Mouse (Mus musculus) gastrocnemius, postnatal 4 days (tissue): ENCODE results near the gene Rusc1. TPM values are rescaled to one million over a fixed set of nuclear protein-coding genes. Genes with fewer than 3 reads are reported as not detected.
A peak's percentile ranks its signal among the peaks of the same experiment; 100 is the strongest.

ENCODE experiments used
- DNase-seq, 2 experiments: peaks; one replicate each; pipeline ENCODE4 v3.0.0; 2021 to 2022; ENCODE audit warnings: low spot score in 2 of 2, mixed read lengths in 2 of 2
- long read RNA-seq, 2 experiments: library from polyadenylated mRNA; stranded (forward); transcript quantifications; one replicate each; pipeline ENCODE4 v2.0.0; 2021
- total RNA-seq, 2 experiments: library from RNA; stranded (reverse); gene quantifications; 2 replicates each; pipeline ENCODE4 v1.2.3; 2021

Gene Rusc1
- 10 to 100 TPM; 13.3 to 14.0 TPM for total RNA-seq
- long read RNA-seq, experiment 1, partial matches to known transcripts = 8 of 16 reads
- long read RNA-seq, experiment 1, other reads (novel, unspliced or antisense) = 2 of 16 reads
- long read RNA-seq, experiment 2, partial matches to known transcripts = 10 of 16 reads
- long read RNA-seq, experiment 2, other reads (novel, unspliced or antisense) = 2 of 16 reads

GRCm38 (mm10) chr3:89093175-89093574 lies at the start of gene Rusc1:
Gene Rusc1 (minus strand): TSS chr3:89093311.
- DNase-seq = peak; percentile 80 to 82

DNA sequence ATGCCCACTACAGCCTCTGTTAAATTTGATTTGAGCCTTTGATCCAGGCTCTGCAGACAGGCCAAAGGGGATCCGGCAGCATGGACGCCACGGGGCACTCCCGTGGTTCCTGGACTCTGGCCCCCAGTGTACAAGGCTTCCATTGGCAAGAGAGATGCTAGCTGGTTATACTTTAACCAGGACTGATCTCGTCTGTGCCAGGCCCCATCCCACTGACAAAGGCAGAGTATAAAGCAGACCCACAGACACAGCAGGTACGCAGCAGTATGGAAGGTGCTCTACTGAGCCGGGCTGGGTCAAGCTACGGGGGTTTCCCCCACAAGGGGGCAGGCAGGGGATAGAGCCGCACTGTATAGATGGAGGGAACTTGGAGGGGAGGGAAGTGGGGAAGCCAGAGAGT lies 43.3 kb upstream of the Rusc1 start:
- no peak for DNase-seq

DNA sequence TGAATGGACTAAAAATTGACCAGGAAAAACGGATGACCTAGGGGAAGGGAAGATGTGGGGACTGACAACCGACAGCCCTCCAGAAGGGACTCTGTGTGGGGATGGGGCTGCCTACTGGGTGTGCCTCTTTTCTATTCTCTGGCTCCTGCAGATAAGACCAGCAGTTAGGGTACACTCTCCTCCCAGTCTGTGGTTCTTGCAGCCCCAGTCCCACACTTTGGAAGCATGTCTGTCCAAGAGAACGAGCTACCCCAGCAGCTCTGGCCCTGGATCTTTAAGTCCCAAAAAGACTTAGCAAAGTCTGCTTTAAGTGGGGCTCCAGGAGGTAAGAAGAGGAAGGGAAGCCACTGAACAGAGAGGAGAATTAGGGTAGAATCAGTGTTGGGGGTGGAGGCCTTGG lies 42.8 kb upstream of the Rusc1 start, which contains the start of gene Pklr:
TSS of gene Pklr (plus strand) at position 185 of the 400 bp plus-strand sequence.
- DNase-seq = no peak

DNA sequence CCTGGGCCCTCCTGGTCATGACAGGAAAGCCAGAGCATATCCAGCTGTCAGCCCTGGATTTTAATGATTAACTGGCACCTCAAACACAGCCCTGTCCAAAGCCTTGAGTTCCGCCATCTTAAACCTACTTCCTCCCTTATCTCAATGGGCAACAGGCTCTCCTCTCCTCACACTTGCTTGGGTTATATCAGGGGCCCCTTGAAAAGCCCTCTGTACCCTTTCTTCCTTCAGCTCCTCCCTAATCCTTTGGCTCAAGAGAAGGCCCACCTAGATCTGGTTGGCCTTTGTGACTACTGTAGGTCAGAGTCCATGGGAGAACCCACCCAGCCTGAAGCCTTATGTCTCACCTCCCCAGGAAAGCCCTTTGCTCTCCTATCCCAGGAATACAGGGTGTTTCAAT lies 40.6 kb upstream of the Rusc1 start:
- DNase-seq = no peak

DNA sequence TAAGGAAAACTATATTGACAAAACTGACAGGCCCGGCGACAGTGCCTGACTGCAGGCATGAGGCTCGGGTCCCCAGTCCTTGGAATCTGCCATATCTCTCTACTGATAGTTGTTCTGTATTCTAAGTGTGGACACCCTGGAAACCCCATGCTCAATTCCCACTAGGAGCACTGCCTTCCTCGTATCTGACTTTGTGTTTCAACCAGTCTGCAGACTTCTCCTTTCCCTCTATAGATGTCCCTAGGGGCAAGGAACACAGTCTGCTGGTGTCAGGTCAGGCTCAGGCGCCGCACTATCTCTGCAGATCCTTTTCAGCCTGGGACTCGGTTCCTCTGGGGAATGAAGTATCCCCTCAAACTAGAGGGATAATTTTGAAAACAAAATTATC lies 39.9 kb upstream of the Rusc1 start:
- DNase-seq = no peak

- DNase-seq = peak in 1 of 2 experiments; percentile 19
These were observed 39.4 kb upstream of the Rusc1 start for GRCm38 (mm10) chr3:89132285-89133062.

DNA sequence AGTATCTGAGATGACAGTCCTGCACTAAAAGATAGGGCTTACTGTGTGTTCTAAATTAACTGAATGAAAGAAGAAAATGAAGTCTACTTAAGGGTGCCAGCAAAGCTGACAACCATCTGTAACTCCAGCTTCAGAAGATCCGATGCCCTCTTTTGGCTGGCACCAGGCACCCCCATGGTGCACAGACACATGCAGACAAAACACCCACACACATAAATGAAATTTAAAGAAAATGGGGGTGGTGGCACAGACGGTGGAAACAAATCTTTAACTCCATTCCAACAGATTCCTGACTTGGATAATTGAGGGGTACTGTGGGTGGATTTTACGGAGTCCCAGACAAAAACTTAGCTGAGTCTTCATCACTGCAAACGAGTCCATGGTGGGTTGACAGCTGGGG lies 38.7 kb upstream of the Rusc1 start:
- DNase-seq = no peak

DNA sequence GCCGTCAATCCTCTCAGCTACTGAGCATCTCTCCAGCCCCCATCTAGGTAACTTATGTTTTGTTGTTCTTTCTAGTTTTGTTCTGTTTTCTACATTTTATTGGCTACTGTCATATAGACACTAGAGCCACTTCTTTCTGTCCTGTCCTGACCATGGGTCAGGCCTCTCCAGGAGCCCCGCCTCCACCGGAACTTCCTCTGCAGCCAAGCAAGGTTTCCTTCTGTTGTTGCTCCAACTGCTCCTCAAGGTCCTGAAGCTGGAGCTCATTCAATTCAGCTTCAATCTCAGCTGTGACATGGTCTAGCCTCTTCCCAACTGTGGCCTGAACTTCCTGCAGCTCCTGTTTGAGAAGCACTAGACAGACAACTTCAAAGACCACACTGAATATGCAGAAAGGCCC lies 36.8 kb upstream of the Rusc1 start:
- no peak for DNase-seq

DNA sequence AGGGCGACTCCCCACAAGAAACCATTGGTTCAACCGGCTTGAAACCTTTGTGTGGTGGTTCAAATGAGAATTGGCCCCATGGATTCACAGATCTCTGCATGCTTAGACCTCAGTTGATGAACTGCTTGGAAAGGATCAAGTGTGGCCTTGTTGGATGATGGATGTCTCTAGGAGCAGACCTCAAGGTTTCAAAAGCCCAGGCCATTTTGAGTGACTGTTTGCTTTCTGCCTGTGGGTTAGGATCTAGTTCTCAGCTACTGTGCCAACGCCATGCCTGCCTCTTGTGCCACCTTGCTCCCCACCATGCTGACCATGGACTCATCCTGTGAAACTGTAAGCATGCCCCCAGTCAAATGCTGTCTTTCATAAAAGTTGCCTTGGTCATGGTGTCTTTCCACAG lies 32.9 kb upstream of the Rusc1 start:
- DNase-seq = no peak

DNA sequence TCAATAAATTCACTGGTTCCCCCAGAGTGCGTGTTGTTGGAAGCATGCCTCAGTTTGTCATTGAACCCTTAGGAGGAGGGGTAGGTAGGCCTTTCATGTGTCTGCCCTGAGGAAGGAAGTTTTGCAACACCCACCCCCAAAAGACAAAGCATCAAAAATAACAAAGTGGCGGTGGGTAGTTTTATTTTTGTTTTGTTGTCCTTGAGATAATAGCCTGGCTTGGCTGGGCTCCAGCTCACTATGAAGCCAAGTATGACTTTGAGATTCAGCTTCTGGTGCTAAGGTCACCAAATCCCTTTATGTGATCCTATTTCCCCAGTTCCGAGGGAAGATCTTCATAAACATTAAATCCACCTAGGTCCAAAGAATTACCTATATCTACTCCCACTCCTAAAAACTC lies 31.1 kb upstream of the Rusc1 start:
- no peak for DNase-seq

- DNase-seq = peak; percentile 20 to 31
These were observed 30.2 kb upstream of the Rusc1 start for GRCm38 (mm10) chr3:89123313-89123712.

GRCm38 (mm10) chr3:89115522-89115921 lies 22.4 kb upstream of the Rusc1 start:
- no peak for DNase-seq

GRCm38 (mm10) chr3:89113058-89113457 lies 19.9 kb upstream of the Rusc1 start:
- DNase-seq = no peak

- no peak for DNase-seq
These were observed 15.0 kb upstream of the Rusc1 start for GRCm38 (mm10) chr3:89108146-89108545.

DNA sequence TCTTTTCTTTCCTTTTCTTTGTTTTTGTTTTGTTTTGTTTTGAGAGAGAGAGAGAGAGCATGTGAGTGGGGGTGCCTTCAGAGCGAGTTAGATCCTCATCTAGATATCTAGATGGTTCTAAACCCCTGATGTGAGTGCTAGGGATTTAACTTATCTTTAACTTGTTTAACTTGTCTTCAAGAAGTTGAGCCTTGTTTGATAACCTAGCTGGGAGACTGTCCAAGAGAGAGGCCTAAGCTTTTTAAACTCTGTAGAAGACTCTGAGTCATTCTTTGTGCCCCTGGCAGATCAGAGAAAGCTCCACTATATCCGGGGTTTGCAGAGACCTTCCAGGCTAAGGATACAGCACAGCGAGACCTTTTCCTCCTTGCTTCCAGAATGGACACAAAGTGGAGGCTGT lies 14.4 kb upstream of the Rusc1 start:
- DNase-seq = no peak

DNA sequence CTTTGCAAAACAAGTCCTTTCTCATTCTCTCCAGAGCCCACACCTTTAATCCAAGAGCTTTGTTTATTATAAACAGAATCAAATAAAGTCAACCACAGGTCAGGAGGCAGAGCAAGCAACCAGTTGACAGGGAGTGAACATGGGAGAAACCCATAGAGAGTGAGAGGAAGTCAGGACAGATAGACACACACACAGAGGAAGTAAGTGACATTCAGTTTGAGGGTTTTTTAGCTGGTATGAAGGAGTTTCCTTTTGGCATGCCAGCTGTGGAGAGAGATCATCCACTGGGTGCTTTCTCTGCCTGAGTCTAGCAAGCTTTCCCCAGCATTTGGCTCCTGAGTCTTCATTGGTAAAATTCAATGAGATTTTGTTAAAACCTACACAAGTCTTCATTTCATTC lies 13.8 kb upstream of the Rusc1 start:
- DNase-seq = no peak

DNA sequence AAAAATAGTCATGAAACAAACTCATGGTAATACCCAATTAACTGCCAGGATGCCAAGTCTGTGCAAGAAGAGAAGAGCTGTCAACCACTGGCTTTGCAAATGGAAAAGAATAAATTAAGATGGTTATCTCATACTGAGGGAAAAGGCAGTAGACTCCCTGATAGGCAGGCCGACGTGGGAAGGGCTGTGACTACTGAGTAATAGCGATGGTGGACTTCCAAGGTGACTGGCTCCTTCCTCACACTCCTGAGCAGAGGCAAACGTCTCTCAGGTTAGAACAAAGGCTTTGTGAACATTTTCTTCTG lies 10.1 kb upstream of the Rusc1 start:
- no peak for DNase-seq

DNA sequence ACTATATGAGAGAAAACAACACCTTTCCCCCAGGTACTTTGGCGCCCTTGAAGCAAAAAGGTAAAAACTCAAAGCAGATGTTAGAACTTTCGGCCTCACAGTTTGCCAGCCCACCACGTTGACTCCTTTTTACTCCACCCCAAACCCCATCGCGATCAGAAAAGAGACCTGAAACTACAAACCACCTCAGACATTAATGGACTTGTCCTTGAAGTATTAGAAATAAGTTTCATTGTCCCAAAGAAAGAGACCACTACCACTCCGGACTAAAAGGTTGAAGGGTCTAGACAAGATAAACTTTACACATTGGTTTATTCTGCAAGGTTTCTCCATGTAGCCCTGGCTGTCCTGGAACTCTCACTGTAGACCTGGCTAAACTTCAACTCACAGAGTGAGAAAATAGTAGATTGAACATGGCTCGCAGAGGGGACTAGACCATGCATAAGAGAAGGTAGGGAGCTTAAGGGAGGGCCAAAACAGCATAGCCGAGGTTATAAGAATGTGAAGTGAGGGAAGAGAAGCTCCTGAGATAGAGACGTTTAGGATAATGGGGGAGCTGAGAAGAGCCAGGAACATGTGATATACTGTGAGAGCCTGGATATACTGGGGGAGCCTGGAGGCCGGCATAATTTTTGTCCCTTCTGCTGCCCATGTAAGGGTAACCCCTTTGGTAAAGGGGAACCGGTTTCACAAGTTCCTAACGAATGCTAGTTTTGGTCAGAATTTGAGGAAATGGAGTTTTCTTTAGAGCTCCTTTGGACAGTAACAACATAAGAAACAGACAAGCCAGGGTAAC lies 9.6 kb upstream of the Rusc1 start:
- DNase-seq = no peak

DNA sequence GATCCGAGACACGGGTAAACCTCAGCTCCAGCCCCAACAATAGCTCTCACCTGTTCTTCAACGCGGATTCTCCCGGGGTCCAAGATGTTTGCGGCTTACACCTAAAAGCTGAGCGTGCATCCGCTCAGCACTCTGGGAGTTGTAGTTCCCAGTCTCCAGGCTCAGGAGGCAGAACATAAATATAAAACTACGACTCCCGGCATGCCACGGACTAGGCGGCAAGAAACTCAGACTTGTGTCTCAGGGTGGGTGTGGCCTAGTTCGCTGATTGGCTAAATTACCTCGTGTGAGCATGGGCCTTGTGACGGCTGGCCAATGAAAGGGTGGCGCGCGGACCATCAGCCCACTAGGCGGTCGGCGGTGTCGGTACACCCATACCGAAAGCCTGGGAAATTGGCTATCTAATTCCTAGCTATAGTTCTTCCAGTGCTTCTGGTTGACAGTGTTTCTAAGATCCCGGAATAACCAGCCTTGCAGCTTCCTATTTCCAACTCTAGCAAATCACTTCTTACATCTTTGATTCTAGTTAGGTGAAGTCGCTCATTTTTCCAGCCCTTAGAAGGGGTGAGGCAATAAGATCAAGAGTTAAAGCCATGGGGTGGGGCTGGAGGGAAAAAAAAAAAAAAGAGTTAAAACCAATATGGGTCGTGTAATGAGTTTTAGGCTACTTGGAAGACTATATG lies 8.8 kb upstream of the Rusc1 start, which contains the start of gene Fdps:
TSS of gene Fdps (minus strand) at position 148 of the 683 bp plus-strand sequence.
- peak; percentile 79 to 93 for DNase-seq

DNA sequence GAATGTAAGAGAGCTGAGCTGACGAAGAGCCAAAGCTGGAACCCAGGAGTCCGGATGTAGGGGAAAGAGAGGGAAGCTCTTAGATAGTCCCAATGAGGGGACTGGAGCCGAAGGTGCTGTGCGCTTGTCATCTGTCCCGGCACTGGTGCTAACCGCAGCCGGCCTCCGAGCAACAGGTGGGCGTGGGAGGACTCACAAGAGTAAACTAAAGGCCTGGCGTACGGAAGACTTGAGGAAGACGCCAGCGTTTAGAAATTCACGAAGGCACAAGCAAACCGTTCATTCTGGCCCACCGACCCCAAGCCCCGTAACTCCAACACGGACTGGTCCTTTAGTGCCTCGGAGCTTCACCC lies 8.3 kb upstream of the Rusc1 start:
- peak in 1 of 2 experiments; percentile 23 for DNase-seq

- peak in 1 of 2 experiments; percentile 28 for DNase-seq
These were observed 7.7 kb upstream of the Rusc1 start, which contains the start of gene Gm43738 for GRCm38 (mm10) chr3:89100811-89101210. Gene Gm43738 (minus strand): TSS chr3:89101099.

DNA sequence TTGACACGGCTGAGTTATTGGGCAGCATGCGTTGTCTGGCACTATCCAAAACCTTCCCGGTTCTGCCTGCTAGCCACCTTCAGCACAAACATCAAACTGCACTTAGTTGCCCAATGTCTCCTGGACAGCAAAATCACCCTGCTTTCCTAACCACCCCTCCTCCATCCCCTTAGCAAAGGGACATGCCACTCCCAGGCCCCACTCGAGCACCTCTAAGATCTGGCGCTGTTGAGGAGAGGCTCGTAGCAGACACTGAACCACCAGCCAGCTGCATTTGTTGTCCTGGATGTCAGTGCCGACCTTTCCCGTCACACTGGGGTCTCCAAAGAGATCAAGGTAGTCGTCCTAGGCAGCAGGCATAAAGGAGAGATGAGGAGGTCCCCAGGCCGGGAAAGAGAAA lies 910 bp upstream of the Rusc1 start:
- DNase-seq = no peak
